8 mouse cellular contexts compared by ENCODE assay signal in the genomic region with DNA sequence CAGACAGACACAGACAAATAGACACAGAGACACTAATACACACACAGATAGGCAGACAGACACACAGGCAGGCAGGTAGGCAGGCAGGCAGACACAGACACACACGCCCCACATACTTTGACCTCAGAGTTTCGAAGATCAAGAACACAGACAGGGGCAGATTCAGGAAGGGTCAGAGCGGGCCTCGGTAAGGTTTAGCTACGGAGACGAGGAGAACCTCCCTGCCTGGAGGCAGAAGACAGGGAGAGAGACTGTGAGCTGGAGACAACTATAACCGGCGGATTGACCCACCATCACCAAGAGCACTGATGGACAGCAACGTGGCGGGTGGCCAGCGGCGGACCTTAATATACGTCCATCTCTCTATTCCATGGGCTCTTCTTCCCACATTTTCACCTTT. TPM values are rescaled to one million over a fixed set of nuclear protein-coding genes. Genes with fewer than 3 reads are reported as not detected.
DNase-seq lines count a peak whose midpoint lies in the region; ATAC-seq and TF ChIP-seq lines count a peak whose summit lies in the region.

No protein-coding gene starts in this region.

- peaks cover 46% of the 10 kb centered on the region for H3K4me1 ChIP-seq in lung, embryonic 14.5 days (ENCODE audit: insufficient read depth)
- peaks cover 38% of the 10 kb centered on the region for H3K4me1 ChIP-seq in forebrain, embryonic 16.5 days (replicated peaks; ENCODE audit: control insufficient read depth, insufficient read depth, low read length)
- H3K4me1 ChIP-seq in limb, embryonic 12.5 days (replicated peaks) = peaks cover 55% of the 10 kb centered on the region
- H3K4me1 ChIP-seq in stomach, embryonic 14.5 days (ENCODE audit: control insufficient read depth, insufficient read depth, low read length) = peaks cover 43% of the 10 kb centered on the region

- peak; percentile 58 for DNase-seq in lung, embryonic 14.5 days
- DNase-seq in lung, postnatal 25 days (ENCODE audit: low spot score) = no peak
- no peak for DNase-seq in retina, postnatal 1 day
- DNase-seq in left cerebral cortex, adult 9 months (ENCODE audit: low spot score in 2 of 2) = no peak
- DNase-seq in cerebellum, postnatal 14 days = no peak

- H3K27me3 ChIP-seq in lung, embryonic 14.5 days (ENCODE audit: insufficient read depth, low read length) = no peaks in the 10 kb centered on the region
- H3K27me3 ChIP-seq in forebrain, embryonic 16.5 days (replicated peaks; ENCODE audit: control insufficient read depth, insufficient read depth, low read length) = 0 out of 2 replicates have a peak, but pooled peaks cover 4% of the 10 kb centered on the region
- H3K27me3 ChIP-seq in limb, embryonic 12.5 days = 0 out of 2 replicates have a peak, but pooled peaks cover 5% of the 10 kb centered on the region
- H3K27me3 ChIP-seq in stomach, embryonic 14.5 days (ENCODE audit: control insufficient read depth, insufficient read depth, low read length) = no peaks in the 10 kb centered on the region

- peak overlapping the region; percentile 31 for H3K4me3 ChIP-seq in lung, embryonic 14.5 days (ENCODE audit: low read depth, low read length)
- H3K4me3 ChIP-seq in forebrain, embryonic 16.5 days (replicated peaks; ENCODE audit: low read length) = peak overlapping the region; percentile 41
- H3K4me3 ChIP-seq in limb, embryonic 12.5 days (replicated peaks) = peak overlapping the region; percentile 35
- peak overlapping the region; percentile 15; the same call in 1 of the 2 replicates for H3K4me3 ChIP-seq in stomach, embryonic 14.5 days (ENCODE audit: low read depth, low read length)

- TF ChIP-seq CTCF in lung, embryonic 14.5 days (IDR thresholded peaks at IDR 0.05; ENCODE audit: low read depth) = no peak

- H3K27ac ChIP-seq in lung, embryonic 14.5 days (ENCODE audit: low read depth) = peak overlapping the region; percentile 94
- no peak overlapping the region for H3K27ac ChIP-seq in forebrain, embryonic 16.5 days (ENCODE audit: low read length)
- peak overlapping the region; percentile 96 for H3K27ac ChIP-seq in limb, embryonic 12.5 days
- H3K27ac ChIP-seq in stomach, embryonic 14.5 days (ENCODE audit: low read length) = peak overlapping the region; percentile 90

- ATAC-seq in lung, embryonic 14.5 days (ENCODE audit: insufficient read depth) = peak; percentile 15
- ATAC-seq in forebrain, embryonic 16.5 days = no peak
- no peak for ATAC-seq in limb, embryonic 12.5 days (ENCODE audit: insufficient number of reproducible peaks, insufficient read depth, low FRiP score, low TSS enrichment, low read depth)
- ATAC-seq in stomach, embryonic 14.5 days (ENCODE audit: insufficient number of reproducible peaks, insufficient read depth, low FRiP score, low read depth) = no peak

- 2% methylated on average over 13 of the region's 13 CpGs for WGBS in lung, embryonic 14.5 days
- WGBS in forebrain, embryonic 16.5 days = 4% methylated on average over 13 of the region's 13 CpGs
- WGBS in limb, embryonic 12.5 days = 7% methylated on average over 13 of the region's 13 CpGs
- WGBS in stomach, embryonic 14.5 days = 8% methylated on average over 13 of the region's 13 CpGs

- H3K9me3 ChIP-seq in lung, embryonic 14.5 days (ENCODE audit: low read depth, low read length) = no peaks in the 10 kb centered on the region
- no peaks in the 10 kb centered on the region for H3K9me3 ChIP-seq in forebrain, embryonic 16.5 days (ENCODE audit: control insufficient read depth, low read length)
- no peaks in the 10 kb centered on the region for H3K9me3 ChIP-seq in limb, embryonic 12.5 days
- no peaks in the 10 kb centered on the region for H3K9me3 ChIP-seq in stomach, embryonic 14.5 days (ENCODE audit: control insufficient read depth, low read depth, low read length)

- H3K4me2 ChIP-seq in lung, embryonic 14.5 days = peak overlapping the region; percentile 69
- peak overlapping the region; percentile 81 for H3K4me2 ChIP-seq in forebrain, embryonic 16.5 days (ENCODE audit: low read length)
- peak overlapping the region; percentile 71 for H3K4me2 ChIP-seq in limb, embryonic 12.5 days
- peak overlapping the region; percentile 52 for H3K4me2 ChIP-seq in stomach, embryonic 14.5 days (replicated peaks; ENCODE audit: low read depth, low read length)

- H3K36me3 ChIP-seq in lung, embryonic 14.5 days (ENCODE audit: insufficient read depth) = no peaks in the 10 kb centered on the region
- H3K36me3 ChIP-seq in forebrain, embryonic 16.5 days (ENCODE audit: control insufficient read depth, insufficient read depth) = no peaks in the 10 kb centered on the region
- no peaks in the 10 kb centered on the region for H3K36me3 ChIP-seq in limb, embryonic 12.5 days
- no peaks in the 10 kb centered on the region for H3K36me3 ChIP-seq in stomach, embryonic 14.5 days (ENCODE audit: control insufficient read depth, insufficient read depth, low read length)

- peak overlapping the region; percentile 48 for H3K9ac ChIP-seq in lung, embryonic 14.5 days
- peak overlapping the region; percentile 58 for H3K9ac ChIP-seq in forebrain, embryonic 16.5 days (replicated peaks; ENCODE audit: low read depth, low read length)
- peak overlapping the region; percentile 47 for H3K9ac ChIP-seq in limb, embryonic 12.5 days (replicated peaks)
- H3K9ac ChIP-seq in stomach, embryonic 14.5 days (replicated peaks; ENCODE audit: low read depth, low read length) = peak overlapping the region; percentile 22; the same call in 1 of the 2 replicates

RNA-seq across cellular contexts. Expression of a gene that starts 50.1 kb away (rescaled TPM):
- 37.2 and 42.2 TPM in 2 replicates for polyA plus RNA-seq in lung, embryonic 14.5 days (2014; fragmentation: Nextera tagmentation; extraction: Ambion mirVana)
- 29.1 and 29.6 TPM in 2 replicates for polyA plus RNA-seq in forebrain, embryonic 16.5 days (2015; fragmentation: Nextera tagmentation; extraction: Ambion mirVana)
- polyA plus RNA-seq in limb, embryonic 12.5 days (2016; fragmentation: Nextera tagmentation; extraction: Ambion mirVana) = 35.1 and 41.5 TPM in 2 replicates
- 41.8 and 43.3 TPM in 2 replicates for polyA plus RNA-seq in stomach, embryonic 14.5 days (2014; fragmentation: Nextera tagmentation; extraction: Ambion mirVana)
